Mouse (Mus musculus): ENCODE results near the gene Ube2f. TPM values are rescaled to one million over a fixed set of nuclear protein-coding genes. Genes with fewer than 3 reads are reported as not detected.

Gene Ube2f
- 34.1 and 37.1 TPM in 2 replicates for total RNA-seq (2014; rRNA removed)
- 46.7 and 55.5 TPM in 2 replicates for polyA plus RNA-seq (2015; fragmentation: Nextera tagmentation; extraction: Ambion mirVana)

GRCm38 (mm10) chr1:91249564-91250414, at the start of gene Ube2f:
Gene Ube2f, plus strand, starts transcription at chr1:91250304.
- Histone ChIP-seq H3K9ac (replicated peaks; ENCODE audit: low read length) (peak within 1 kb of the TSS; percentile 97), H3K4me1 (ENCODE audit: insufficient read depth, low read length) (0 out of 2 replicates have a peak, but pooled peaks cover 8% of the 10 kb centered on the region), H3K4me2 (ENCODE audit: low read depth, low read length) (peak within 1 kb of the TSS; percentile 87), H3K27ac (peak within 1 kb of the TSS; percentile 89), H3K36me3 (ENCODE audit: insufficient read depth, low read length) (no peaks in the 10 kb centered on the region), H3K9me3 (ENCODE audit: low read length) (no peaks in the 10 kb centered on the region), H3K4me3 (ENCODE audit: low read length) (peak within 1 kb of the TSS; percentile 95), H3K27me3 (ENCODE audit: insufficient read depth, low read length) (no peaks in the 10 kb centered on the region)
- peak; percentile 99 for DNase-seq (ENCODE audit: low spot score)
- WGBS: under 1% methylated on average over 43 of the region's 43 CpGs
- peak; percentile 99 for ATAC-seq
- peak; percentile 78 for TF ChIP-seq CTCF (IDR thresholded peaks at IDR 0.05; ENCODE audit: low read depth)

GRCm38 (mm10) chr1:91201122-91201521, 49.0 kb upstream of the Ube2f start:
- Histone ChIP-seq H3K4me2 (ENCODE audit: low read depth, low read length) (no peak overlapping the region), H3K4me1 (ENCODE audit: insufficient read depth, low read length) (0 out of 2 replicates have a peak, but pooled peaks cover 5% of the 10 kb centered on the region), H3K36me3 (ENCODE audit: insufficient read depth, low read length) (no peaks in the 10 kb centered on the region), H3K27ac (no peak overlapping the region), H3K4me3 (ENCODE audit: low read length) (no peak overlapping the region), H3K27me3 (ENCODE audit: insufficient read depth, low read length) (no peaks in the 10 kb centered on the region), H3K9ac (replicated peaks; ENCODE audit: low read length) (no peak overlapping the region), H3K9me3 (ENCODE audit: low read length) (no peaks in the 10 kb centered on the region)
- DNase-seq (ENCODE audit: low spot score): no peak
- no peak for ATAC-seq
- no peak for TF ChIP-seq CTCF (IDR thresholded peaks at IDR 0.05; ENCODE audit: low read depth)
- WGBS: 46% methylated on average over 3 of the region's 3 CpGs

GRCm38 (mm10) chr1:91204221-91204765, 45.8 kb upstream of the Ube2f start:
- no peaks in the 10 kb centered on the region for H3K27me3 ChIP-seq (ENCODE audit: insufficient read depth, low read length)
- H3K9me3 ChIP-seq (ENCODE audit: low read length): no peaks in the 10 kb centered on the region
- 84% methylated on average over 5 of the region's 5 CpGs for WGBS
- no peaks in the 10 kb centered on the region for H3K36me3 ChIP-seq (ENCODE audit: insufficient read depth, low read length)
- TF ChIP-seq CTCF (IDR thresholded peaks at IDR 0.05; ENCODE audit: low read depth): no peak
- H3K4me3 ChIP-seq (ENCODE audit: low read length): no peak overlapping the region
- no peak for DNase-seq (ENCODE audit: low spot score)
- ATAC-seq: no peak
- no peak overlapping the region for H3K9ac ChIP-seq (replicated peaks; ENCODE audit: low read length)
- H3K4me2 ChIP-seq (ENCODE audit: low read depth, low read length): no peak overlapping the region
- H3K4me1 ChIP-seq (ENCODE audit: insufficient read depth, low read length): 0 out of 2 replicates have a peak, but pooled peaks cover 14% of the 10 kb centered on the region
- H3K27ac ChIP-seq: no peak overlapping the region

GRCm38 (mm10) chr1:91205651-91206050, 44.5 kb upstream of the Ube2f start:
- H3K4me3 ChIP-seq (ENCODE audit: low read length): no peak overlapping the region
- H3K9ac ChIP-seq (replicated peaks; ENCODE audit: low read length): no peak overlapping the region
- ATAC-seq (no peak), DNase-seq (ENCODE audit: low spot score) (no peak)
- no peaks in the 10 kb centered on the region for H3K36me3 ChIP-seq (ENCODE audit: insufficient read depth, low read length)
- no peaks in the 10 kb centered on the region for H3K27me3 ChIP-seq (ENCODE audit: insufficient read depth, low read length)
- H3K27ac ChIP-seq: no peak overlapping the region
- H3K9me3 ChIP-seq (ENCODE audit: low read length): no peaks in the 10 kb centered on the region
- 80% methylated on average over 6 of the region's 6 CpGs for WGBS
- TF ChIP-seq CTCF (IDR thresholded peaks at IDR 0.05; ENCODE audit: low read depth): no peak
- H3K4me1 ChIP-seq (ENCODE audit: insufficient read depth, low read length): peaks cover 19% of the 10 kb centered on the region; the same call in 1 of the 2 replicates
- no peak overlapping the region for H3K4me2 ChIP-seq (ENCODE audit: low read depth, low read length)

GRCm38 (mm10) chr1:91206336-91206735, 43.8 kb upstream of the Ube2f start:
- DNase-seq (ENCODE audit: low spot score) (peak; percentile 33), ATAC-seq (no peak)
- Histone ChIP-seq H3K4me3 (ENCODE audit: low read length) (no peak overlapping the region), H3K9ac (replicated peaks; ENCODE audit: low read length) (no peak overlapping the region), H3K27me3 (ENCODE audit: insufficient read depth, low read length) (no peaks in the 10 kb centered on the region), H3K9me3 (ENCODE audit: low read length) (no peaks in the 10 kb centered on the region), H3K27ac (no peak overlapping the region), H3K4me2 (ENCODE audit: low read depth, low read length) (no peak overlapping the region), H3K36me3 (ENCODE audit: insufficient read depth, low read length) (no peaks in the 10 kb centered on the region), H3K4me1 (ENCODE audit: insufficient read depth, low read length) (peaks cover 24% of the 10 kb centered on the region)
- no peak for TF ChIP-seq CTCF (IDR thresholded peaks at IDR 0.05; ENCODE audit: low read depth)
- WGBS: 65% methylated on average over 8 of the region's 8 CpGs

- ATAC-seq: no peak
- no peaks in the 10 kb centered on the region for H3K27me3 ChIP-seq (ENCODE audit: insufficient read depth, low read length)
- H3K4me3 ChIP-seq (ENCODE audit: low read length): no peak overlapping the region
- H3K4me1 ChIP-seq (ENCODE audit: insufficient read depth, low read length): peaks cover 28% of the 10 kb centered on the region
- H3K36me3 ChIP-seq (ENCODE audit: insufficient read depth, low read length): no peaks in the 10 kb centered on the region
- no peaks in the 10 kb centered on the region for H3K9me3 ChIP-seq (ENCODE audit: low read length)
- no peak overlapping the region for H3K27ac ChIP-seq
- H3K9ac ChIP-seq (replicated peaks; ENCODE audit: low read length): no peak overlapping the region
- no peak for DNase-seq (ENCODE audit: low spot score)
- no peak overlapping the region for H3K4me2 ChIP-seq (ENCODE audit: low read depth, low read length)
- WGBS: 43% methylated on average over 5 of the region's 5 CpGs
- no peak for TF ChIP-seq CTCF (IDR thresholded peaks at IDR 0.05; ENCODE audit: low read depth)
These were observed 43.2 kb upstream of the Ube2f start for GRCm38 (mm10) chr1:91206873-91207272.
